Mouse (Mus musculus) heart, embryonic 16.5 days (tissue): ENCODE results near the gene Tmed10. TPM values are rescaled to one million over a fixed set of nuclear protein-coding genes. Genes with fewer than 3 reads are reported as not detected.

Source experiments
- ATAC-seq: fragments of 200-750 bp; cut with Nextera tagmentation; replicated peaks from 2 replicates; pipeline ENCODE4 v1.8.0; 2017; ENCODE audit warnings: moderate number of reproducible peaks; ENCODE audit not compliant: insufficient read depth, low FRiP score; ENCODE audit errors: extremely low read depth
- H3K27ac ChIP-seq: fragments of 300-500 bp; sonication (generic); 2 replicates; pipeline ENCODE4 v1.5.1; 2014; ENCODE audit warnings: mild to moderate bottlenecking, low read length, control low read depth, moderate library complexity
- H3K27me3 ChIP-seq: fragments of 300-500 bp; sonication (generic); 2 replicates; pipeline ENCODE4 v1.6.1; 2014; ENCODE audit warnings: low read length, mixed read lengths; ENCODE audit not compliant: control insufficient read depth, insufficient read depth
- H3K36me3 ChIP-seq: fragments of 300-500 bp; sonication (generic); 2 replicates; pipeline ENCODE4 v1.6.1; 2014; ENCODE audit not compliant: control insufficient read depth, insufficient read depth
- H3K4me1 ChIP-seq: fragments of 300-500 bp; sonication (generic); 2 replicates; pipeline ENCODE4 v1.6.1; 2014; ENCODE audit warnings: low read length, mixed read lengths; ENCODE audit not compliant: control insufficient read depth, insufficient read depth
- H3K4me2 ChIP-seq: fragments of 300-500 bp; sonication (generic); 2 replicates; pipeline ENCODE4 v1.6.1; 2014; ENCODE audit warnings: low read depth, mild to moderate bottlenecking, control low read depth, low read length
- H3K4me3 ChIP-seq: fragments of 300-500 bp; sonication (generic); 2 replicates; pipeline ENCODE4 v1.5.1; 2014; ENCODE audit warnings: mild to moderate bottlenecking, control low read depth, low read length
- H3K9ac ChIP-seq: fragments of 300-500 bp; sonication (generic); 2 replicates; pipeline ENCODE4 v1.6.1; 2014; ENCODE audit warnings: low read length, control low read depth
- H3K9me3 ChIP-seq: fragments of 300-500 bp; sonication (generic); replicated peaks from 2 replicates; pipeline ENCODE4 v1.6.1; 2016; ENCODE audit warnings: low read length; ENCODE audit not compliant: control insufficient read depth
- WGBS: fragments of 180-500 bp; shearing (Covaris S2); extraction: QIAGEN DNeasy Blood & Tissue Kit; methylation state at CpG from one replicate; pipeline ENCODE4 v1.1.7; 2014; 5-methylcytosine and 5-hydroxymethylcytosine counted together
- polyA plus RNA-seq: library from polyadenylated mRNA; unstranded; fragments of >200 nt; fragmentation: Nextera tagmentation; extraction: Ambion mirVana; gene quantifications from 2 replicates; pipeline ENCODE4 v1.2.1, GENCODE M21; 2015

Tmed10 gene
- 250 and 253 TPM in 2 replicates for polyA plus RNA-seq

- under 1% methylated on average over 36 of the region's 37 CpGs for WGBS
- peak; percentile 92 for ATAC-seq
- no peaks in the 10 kb centered on the region for H3K9me3 ChIP-seq
- peak within 1 kb of the TSS; percentile 81 for H3K27ac ChIP-seq
- H3K9ac ChIP-seq, result peak within 1 kb of the TSS; percentile 81
- no peaks in the 10 kb centered on the region for H3K27me3 ChIP-seq
- H3K4me2 ChIP-seq, result peak within 1 kb of the TSS; percentile 74
- peak within 1 kb of the TSS; percentile 64 for H3K4me3 ChIP-seq
- no peaks in the 10 kb centered on the region for H3K36me3 ChIP-seq
- H3K4me1 ChIP-seq, result peaks cover 21% of the 10 kb centered on the region
Measured at GRCm38 (mm10) chr12:85374561-85375272, at the start of gene Tmed10. TSS of gene Tmed10 (minus strand) at chr12:85374847.

- no peak for ATAC-seq
- no peaks in the 10 kb centered on the region for H3K27me3 ChIP-seq
- H3K36me3 ChIP-seq, result no peaks in the 10 kb centered on the region
- no peak overlapping the region for H3K4me2 ChIP-seq
- H3K9me3 ChIP-seq, result no peaks in the 10 kb centered on the region
- WGBS, result 76% methylated on average over 11 of the region's 11 CpGs
- no peak overlapping the region for H3K27ac ChIP-seq
- no peak overlapping the region for H3K9ac ChIP-seq
- peaks cover 18% of the 10 kb centered on the region for H3K4me1 ChIP-seq
- no peak overlapping the region for H3K4me3 ChIP-seq
Measured at GRCm38 (mm10) chr12:85423236-85423635, 48.6 kb upstream of the Tmed10 start.

DNA sequence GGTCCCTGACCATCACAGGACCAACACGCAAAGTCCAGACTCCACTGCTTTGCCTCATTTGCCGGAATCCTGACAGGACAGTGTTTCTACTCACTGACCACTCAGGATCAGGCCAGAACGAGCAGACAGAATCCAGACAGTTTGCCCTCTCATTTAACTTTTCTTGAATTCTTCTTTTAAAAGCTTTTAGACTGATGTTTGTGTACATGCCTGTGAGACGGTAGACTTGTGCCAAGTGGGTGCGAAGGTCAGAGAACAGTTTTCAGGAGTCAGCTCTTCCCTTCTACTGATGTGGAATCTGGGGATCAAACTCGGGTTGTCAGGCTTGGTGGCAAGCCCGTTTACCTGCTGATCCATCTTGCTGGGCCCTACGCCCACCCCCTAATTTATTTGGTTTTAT is 47.9 kb upstream of the Tmed10 start:
- peaks cover 18% of the 10 kb centered on the region for H3K4me1 ChIP-seq
- WGBS, result 77% methylated on average over 8 of the region's 8 CpGs
- H3K9me3 ChIP-seq, result no peaks in the 10 kb centered on the region
- no peaks in the 10 kb centered on the region for H3K27me3 ChIP-seq
- no peak overlapping the region for H3K4me3 ChIP-seq
- no peak for ATAC-seq
- no peaks in the 10 kb centered on the region for H3K36me3 ChIP-seq
- H3K4me2 ChIP-seq, result no peak overlapping the region
- no peak overlapping the region for H3K9ac ChIP-seq
- H3K27ac ChIP-seq, result no peak overlapping the region

GRCm38 (mm10) chr12:85420945-85421344 is 46.3 kb upstream of the Tmed10 start:
- Histone ChIP-seq H3K9ac (no peak overlapping the region), H3K36me3 (no peaks in the 10 kb centered on the region), H3K27ac (no peak overlapping the region), H3K9me3 (no peaks in the 10 kb centered on the region), H3K27me3 (no peaks in the 10 kb centered on the region), H3K4me1 (peaks cover 11% of the 10 kb centered on the region), H3K4me2 (no peak overlapping the region), H3K4me3 (no peak overlapping the region)
- no peak for ATAC-seq
- 47% methylated on average over 9 of the region's 9 CpGs for WGBS

DNA sequence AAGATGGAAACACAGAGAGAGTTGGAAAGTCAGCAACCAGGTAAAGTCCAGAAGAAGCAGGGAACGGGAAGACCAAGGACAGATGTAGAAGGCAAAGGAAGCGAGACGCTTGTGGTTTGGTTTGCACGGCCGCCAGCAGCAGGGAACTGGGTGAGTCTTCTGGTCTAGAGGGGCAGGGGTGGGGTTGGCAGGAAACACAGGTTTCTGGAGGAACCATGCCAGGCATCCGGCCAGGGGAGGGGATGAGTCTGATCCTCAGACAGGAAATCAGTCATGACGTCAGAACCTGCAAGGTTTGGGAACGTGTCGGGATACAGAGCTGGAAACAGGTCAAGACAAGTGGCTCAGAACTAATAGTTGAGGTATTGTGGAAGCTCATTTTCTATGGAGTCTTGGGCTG is 43.2 kb upstream of the Tmed10 start:
- 59% methylated on average over 9 of the region's 9 CpGs for WGBS
- no peak overlapping the region for H3K27ac ChIP-seq
- no peaks in the 10 kb centered on the region for H3K4me1 ChIP-seq
- no peaks in the 10 kb centered on the region; the same call in 1 of the 2 replicates for H3K36me3 ChIP-seq
- ATAC-seq, result no peak
- H3K4me3 ChIP-seq, result no peak overlapping the region
- peaks cover 5% of the 10 kb centered on the region for H3K9me3 ChIP-seq
- no peak overlapping the region for H3K9ac ChIP-seq
- no peak overlapping the region for H3K4me2 ChIP-seq
- no peaks in the 10 kb centered on the region for H3K27me3 ChIP-seq

DNA sequence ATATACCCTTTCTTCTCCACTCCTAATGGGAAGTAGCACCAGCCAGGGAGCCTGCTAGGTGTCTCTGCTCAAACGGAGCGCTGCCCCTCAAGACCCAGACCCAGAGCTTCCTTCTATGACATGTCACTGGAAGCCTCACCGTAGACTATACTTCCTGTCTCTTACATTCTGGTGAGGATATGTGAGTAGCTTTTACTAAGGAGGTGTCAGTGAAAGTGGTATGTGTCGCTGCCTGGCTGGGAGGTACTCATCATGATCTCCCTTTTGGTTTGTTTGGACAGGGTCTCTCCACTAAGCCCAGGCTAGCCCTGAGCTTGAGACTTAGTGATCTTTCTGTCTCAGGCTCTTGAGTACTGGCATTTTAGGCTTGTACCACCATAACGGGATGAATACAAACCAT is 41.7 kb upstream of the Tmed10 start:
- no peak overlapping the region for H3K4me3 ChIP-seq
- no peak overlapping the region for H3K9ac ChIP-seq
- H3K9me3 ChIP-seq, result peaks cover 9% of the 10 kb centered on the region
- H3K4me2 ChIP-seq, result no peak overlapping the region
- ATAC-seq, result no peak
- no peaks in the 10 kb centered on the region; the same call in 1 of the 2 replicates for H3K36me3 ChIP-seq
- H3K27ac ChIP-seq, result no peak overlapping the region
- H3K27me3 ChIP-seq, result no peaks in the 10 kb centered on the region
- no peaks in the 10 kb centered on the region for H3K4me1 ChIP-seq
- 73% methylated on average over 5 of the region's 5 CpGs for WGBS

DNA sequence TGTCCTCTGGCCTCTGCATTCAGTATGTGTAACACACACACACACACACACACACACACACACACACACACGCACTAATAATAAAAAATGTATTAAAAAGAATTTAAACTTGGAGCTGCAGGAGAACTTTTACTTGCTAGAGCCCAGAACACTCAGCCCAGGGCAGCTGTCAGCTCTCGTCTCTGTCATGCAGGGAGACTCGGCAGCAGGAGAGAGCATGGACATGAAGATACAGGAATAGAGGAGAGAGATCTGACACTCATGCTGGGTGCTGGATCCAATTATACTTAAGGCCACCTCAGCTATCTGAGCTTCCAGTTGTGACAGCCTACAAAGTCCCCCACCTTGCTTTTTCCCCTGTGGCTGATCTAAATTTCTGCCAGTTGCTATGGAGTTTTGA is 41.2 kb upstream of the Tmed10 start:
- Histone ChIP-seq H3K4me3 (no peak overlapping the region), H3K36me3 (no peaks in the 10 kb centered on the region; the same call in 1 of the 2 replicates), H3K4me2 (no peak overlapping the region), H3K9ac (no peak overlapping the region), H3K27ac (no peak overlapping the region), H3K4me1 (no peaks in the 10 kb centered on the region; the same call in 1 of the 2 replicates), H3K27me3 (no peaks in the 10 kb centered on the region), H3K9me3 (peaks cover 12% of the 10 kb centered on the region)
- no peak for ATAC-seq
- WGBS, result 77% methylated on average over 3 of the region's 3 CpGs

GRCm38 (mm10) chr12:85411136-85411535 is 36.5 kb upstream of the Tmed10 start:
- WGBS, result 81% methylated on average over 2 of the region's 2 CpGs
- ATAC-seq, result no peak
- H3K27me3 ChIP-seq, result no peaks in the 10 kb centered on the region
- H3K9ac ChIP-seq, result no peak overlapping the region
- H3K36me3 ChIP-seq, result no peaks in the 10 kb centered on the region; the same call in 1 of the 2 replicates
- H3K27ac ChIP-seq, result no peak overlapping the region
- peaks cover 18% of the 10 kb centered on the region for H3K9me3 ChIP-seq
- H3K4me3 ChIP-seq, result no peak overlapping the region
- H3K4me1 ChIP-seq, result no peaks in the 10 kb centered on the region; the same call in 1 of the 2 replicates
- H3K4me2 ChIP-seq, result no peak overlapping the region

- no peaks in the 10 kb centered on the region for H3K27me3 ChIP-seq
- peaks cover 19% of the 10 kb centered on the region for H3K4me1 ChIP-seq
- H3K36me3 ChIP-seq, result no peaks in the 10 kb centered on the region
- H3K27ac ChIP-seq, result no peak overlapping the region
- H3K4me3 ChIP-seq, result no peak overlapping the region
- H3K9me3 ChIP-seq, result no peaks in the 10 kb centered on the region
- H3K4me2 ChIP-seq, result no peak overlapping the region
- no peak overlapping the region for H3K9ac ChIP-seq
- 51% methylated on average over 4 of the region's 4 CpGs for WGBS
- ATAC-seq, result no peak
Measured at GRCm38 (mm10) chr12:85397960-85398272, 23.3 kb upstream of the Tmed10 start.
